Mouse (Mus musculus) kidney, adult 2 months (tissue): ENCODE data around the gene Haspin.

Experiments
- CTCF ChIP-seq: fragments of 200-500 bp; conservative IDR thresholded peaks from 2 replicates; pipeline ENCODE4 v1.5.1; 2011; ENCODE audit warnings: low read depth, mild to moderate bottlenecking, control low read depth, low read length, moderate library complexity, mixed read lengths; ENCODE audit not compliant: insufficient read depth, insufficient read length
- POLR2A ChIP-seq: fragments of 200-500 bp; IDR thresholded peaks from one replicate; pipeline ENCODE4 v1.6.1; 2011; ENCODE audit warnings: low read depth, low read length, control low read depth

DNA sequence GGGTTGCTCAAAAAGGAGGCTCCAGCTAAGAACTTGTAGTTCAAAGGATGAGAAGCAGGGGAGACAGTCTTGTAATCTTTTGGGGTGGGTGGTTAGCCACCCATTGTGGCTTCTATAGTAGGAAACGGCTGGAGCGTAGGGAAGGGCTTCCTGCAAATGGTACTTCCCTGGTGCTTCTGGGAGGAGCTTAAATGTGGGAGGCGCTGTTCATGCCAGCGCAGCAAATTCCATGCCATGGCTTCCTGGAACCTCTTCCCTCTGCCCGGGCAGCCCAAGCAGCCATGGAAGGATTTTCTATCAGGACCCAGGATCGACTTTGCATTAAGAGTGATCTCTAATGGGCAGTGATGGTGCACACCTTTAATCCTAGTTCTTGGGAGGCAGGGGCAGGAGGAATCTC lies 30.5 kb upstream of the Haspin start:
- no peak for TF ChIP-seq CTCF
- TF ChIP-seq POLR2A: no peak
